Mouse (Mus musculus): ENCODE measurements around the gene Olfr1255.

Olfr1255 gene

GRCm38 (mm10) chr2:89811751-89812150 is at the start of gene Olfr1255:
Olfr1255 (plus strand) TSS chr2:89812051.
- DNase-seq (ENCODE audit: low spot score in 2 of 2), result no peak

- DNase-seq (ENCODE audit: low spot score in 2 of 2), result no peak
These were observed 18.3 kb upstream of the Olfr1255 start, which contains the start of gene Olfr1254 for GRCm38 (mm10) chr2:89793519-89793918. Olfr1254 (minus strand) TSS chr2:89793619.

- no peak for DNase-seq (ENCODE audit: low spot score in 2 of 2)
These were observed 12.3 kb upstream of the Olfr1255 start for GRCm38 (mm10) chr2:89799583-89799982.

GRCm38 (mm10) chr2:89810751-89811150 is 1.1 kb upstream of the Olfr1255 start:
- no peak for DNase-seq (ENCODE audit: low spot score in 2 of 2)

GRCm38 (mm10) chr2:89820216-89820615 is 8.4 kb downstream of the Olfr1255 start:
- DNase-seq (ENCODE audit: low spot score in 2 of 2), result no peak

- DNase-seq (ENCODE audit: low spot score in 2 of 2), result no peak
These were observed 29.6 kb downstream of the Olfr1255 start, which contains the start of gene Olfr1256 for GRCm38 (mm10) chr2:89841455-89841854. Olfr1256 (minus strand) TSS chr2:89841555.

- DNase-seq (ENCODE audit: low spot score in 2 of 2), result no peak
These were observed 36.3 kb downstream of the Olfr1255 start, which contains the start of gene Olfr48 for GRCm38 (mm10) chr2:89848105-89848504. Olfr48 (minus strand) TSS chr2:89848205.

- DNase-seq (ENCODE audit: low spot score in 2 of 2), result no peak
These were observed 37.4 kb downstream of the Olfr1255 start for GRCm38 (mm10) chr2:89849230-89849629.
